Mouse (Mus musculus): Measurements from ENCODE around the gene Ccdc113.

Ccdc113 gene

GRCm38 (mm10) chr8:95539487-95539886, 5.6 kb downstream of the Ccdc113 start:
- in situ Hi-C loops (cut with MboI, MseI): no loop called here

DNA sequence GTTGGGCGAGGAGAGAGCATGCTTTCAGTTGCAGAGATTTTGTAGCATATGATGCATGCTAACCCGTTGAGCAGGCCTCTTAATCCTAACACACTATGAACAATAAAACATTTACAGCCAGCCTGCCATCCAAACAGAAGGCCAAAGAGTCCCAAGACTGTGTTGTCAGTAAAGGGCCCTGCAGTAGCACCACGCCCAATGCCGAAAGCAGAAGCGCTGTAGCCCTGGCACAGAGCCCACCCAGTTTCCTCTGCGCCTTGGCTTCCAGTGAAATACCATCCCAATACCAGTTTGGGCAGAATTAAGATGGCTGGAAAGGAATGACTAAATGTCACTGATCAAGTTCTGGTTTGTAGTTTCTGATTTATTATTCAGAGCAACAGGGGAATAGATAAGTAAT, 8.3 kb downstream of the Ccdc113 start:
- in situ Hi-C loops (cut with MboI, MseI): no loop called here

- in situ Hi-C loops (cut with MboI, MseI): no loop called here
Measured at GRCm38 (mm10) chr8:95543065-95543464, 9.2 kb downstream of the Ccdc113 start.

DNA sequence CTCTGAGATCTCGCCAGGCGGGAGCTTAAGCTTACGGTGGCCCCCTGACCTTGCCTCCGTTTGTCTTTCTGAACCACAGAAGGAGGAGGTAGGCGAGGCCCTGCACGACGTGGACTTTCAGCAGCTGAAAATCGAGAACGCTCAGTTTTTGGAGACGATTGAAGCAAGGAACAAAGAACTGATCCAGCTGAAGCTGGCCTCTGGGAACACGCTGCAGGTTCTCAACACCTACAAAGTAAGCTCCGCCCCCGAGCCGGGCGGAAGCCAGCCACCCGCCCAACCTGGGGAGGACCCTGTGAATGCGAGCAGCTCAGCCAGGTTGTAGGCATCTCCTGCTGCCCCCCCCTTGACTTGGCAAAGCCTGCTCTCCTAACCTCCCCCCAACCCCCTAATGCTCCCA, 11.9 kb downstream of the Ccdc113 start:
- in situ Hi-C loops (cut with MboI, MseI): no loop called here

- in situ Hi-C loops (cut with MboI, MseI): no loop called here
Measured at GRCm38 (mm10) chr8:95546986-95547385, 13.1 kb downstream of the Ccdc113 start.

GRCm38 (mm10) chr8:95547931-95548330, 14.0 kb downstream of the Ccdc113 start:
- in situ Hi-C loops (cut with MboI, MseI): no loop called here

DNA sequence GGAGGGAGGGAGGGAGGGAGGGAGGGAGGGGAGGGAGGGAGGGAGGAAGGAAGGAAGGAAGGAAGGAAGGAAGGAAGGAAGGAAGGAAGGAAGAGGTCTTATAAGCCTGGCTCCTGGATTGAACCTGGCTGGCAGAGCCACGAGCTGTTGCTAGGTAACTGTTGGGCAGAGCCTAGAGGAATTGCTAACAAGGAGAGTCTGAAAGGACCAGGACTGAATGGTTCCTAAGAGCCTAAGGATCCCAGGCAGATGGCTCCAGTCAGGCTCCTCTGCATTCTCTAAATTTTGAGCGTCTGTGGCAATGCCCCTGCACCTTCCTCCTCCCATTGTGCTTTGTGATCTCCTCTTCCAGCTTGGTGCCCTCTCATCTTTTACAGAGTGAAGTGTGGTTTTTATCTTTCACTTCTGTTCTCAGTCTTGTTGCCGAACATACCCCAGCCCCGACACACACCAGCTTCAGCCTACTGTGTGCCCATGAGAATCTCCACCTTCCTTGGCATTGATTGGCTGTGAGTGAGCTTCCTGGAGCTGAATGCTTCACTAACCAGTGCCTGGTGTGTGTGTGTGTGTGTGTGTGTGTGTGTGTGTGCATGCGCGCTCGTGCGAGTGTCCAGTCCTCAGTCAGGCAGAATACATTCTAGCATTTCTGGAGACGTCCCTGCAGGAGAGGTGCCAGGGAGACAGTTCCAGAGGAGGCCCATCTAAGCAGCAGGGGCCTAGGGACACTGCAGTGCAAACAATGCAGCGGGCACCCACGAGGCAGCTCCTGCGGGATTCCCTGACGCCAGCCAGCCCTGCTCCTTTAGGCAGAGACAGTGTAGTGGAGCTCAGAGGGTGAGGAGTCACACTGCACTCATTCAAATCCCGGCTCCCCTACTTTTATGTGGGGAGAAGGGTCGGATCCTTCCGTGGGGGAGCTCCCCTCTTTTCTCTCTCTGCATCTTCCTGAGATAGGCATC, 16.3 kb downstream of the Ccdc113 start:
- in situ Hi-C loops (cut with MboI, MseI): loop anchor here (25.0 kb wide), 1 partner anchor 987 kb away; no protein-coding TSS in a partner anchor

GRCm38 (mm10) chr8:95551577-95551976, 17.7 kb downstream of the Ccdc113 start:
- in situ Hi-C loops (cut with MboI, MseI): loop anchor here (25.0 kb wide), 1 partner anchor 986 kb away; no protein-coding TSS in a partner anchor

DNA sequence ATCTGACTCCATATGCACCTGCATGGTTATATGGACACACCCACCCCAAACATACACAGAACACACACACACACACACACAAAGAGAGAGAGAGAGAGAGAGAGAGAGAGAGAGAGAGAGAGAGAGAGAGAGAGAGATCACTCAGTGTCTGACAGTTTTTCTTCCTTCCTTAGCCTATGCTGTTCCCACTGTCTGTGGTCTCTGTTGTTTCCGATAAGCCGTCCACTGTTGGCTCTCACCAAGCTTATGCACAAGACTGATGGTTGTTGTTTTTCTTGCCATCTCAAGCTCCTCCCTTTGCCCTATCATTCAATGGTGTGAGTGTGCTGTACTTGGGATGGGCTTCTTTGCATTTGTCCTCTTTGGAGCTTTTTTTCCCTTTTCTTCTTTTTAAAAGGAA, 22.1 kb downstream of the Ccdc113 start:
- in situ Hi-C loops (cut with MboI, MseI): loop anchor here (25.0 kb wide), 1 partner anchor 981 kb away; no protein-coding TSS in a partner anchor

- in situ Hi-C loops (cut with MboI, MseI): loop anchor here (25.0 kb wide), 1 partner anchor 971 kb away; no protein-coding TSS in a partner anchor
Measured at GRCm38 (mm10) chr8:95566217-95566616, 32.3 kb downstream of the Ccdc113 start.

GRCm38 (mm10) chr8:95566809-95567208, 32.9 kb downstream of the Ccdc113 start:
- in situ Hi-C loops (cut with MboI, MseI): loop anchor here (25.0 kb wide), 1 partner anchor 970 kb away; no protein-coding TSS in a partner anchor

GRCm38 (mm10) chr8:95573146-95573545, 39.3 kb downstream of the Ccdc113 start:
- in situ Hi-C loops (cut with MboI, MseI): loop anchor here (25.0 kb wide), 1 partner anchor 964 kb away; no protein-coding TSS in a partner anchor

DNA sequence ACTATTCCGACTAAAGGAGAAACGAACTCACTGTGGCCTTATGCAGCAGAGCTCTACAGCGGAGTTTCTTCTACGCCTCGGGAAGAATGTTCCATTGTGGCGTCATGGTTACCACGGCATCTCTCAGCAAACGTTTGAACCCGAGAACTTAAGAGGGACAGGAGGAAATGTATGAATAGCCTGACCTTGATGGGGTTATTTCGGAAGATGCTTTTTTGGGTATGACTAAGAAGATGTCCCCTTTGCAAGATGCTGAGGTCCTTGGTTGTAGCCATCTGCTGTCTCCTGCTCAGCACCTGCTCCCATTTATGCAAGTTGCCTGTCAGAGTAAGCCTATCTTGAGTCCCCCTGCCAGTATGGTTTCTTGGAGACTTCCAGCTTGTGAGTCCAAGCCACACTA, 42.4 kb downstream of the Ccdc113 start, which contains the start of gene Prss54:
Gene Prss54 (minus strand): TSS at position 101 of the 400 bp plus-strand sequence.
- in situ Hi-C loops (cut with MboI, MseI): no loop called here

DNA sequence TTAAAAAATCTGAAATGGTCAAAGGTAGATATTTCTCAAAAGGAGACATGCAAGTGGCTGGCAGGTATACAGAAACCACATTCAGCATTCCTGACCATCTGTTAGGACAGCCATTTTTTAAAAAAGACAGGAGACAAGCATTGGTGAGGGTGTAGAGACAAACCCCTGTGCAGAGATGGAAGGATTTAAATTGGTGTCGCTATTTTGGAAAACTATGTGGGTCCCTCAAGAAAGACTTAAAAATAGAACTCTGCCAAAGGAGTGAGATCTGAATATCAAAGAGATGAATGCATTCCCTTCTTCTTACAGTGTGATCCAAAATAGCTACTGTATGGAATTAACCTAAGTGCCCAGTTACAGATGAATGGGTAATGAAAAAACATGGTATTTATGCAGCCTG, 53.5 kb downstream of the Ccdc113 start:
- in situ Hi-C loops (cut with MboI, MseI): no loop called here

GRCm38 (mm10) chr8:95589282-95589681, 55.4 kb downstream of the Ccdc113 start:
- in situ Hi-C loops (cut with MboI, MseI): no loop called here

DNA sequence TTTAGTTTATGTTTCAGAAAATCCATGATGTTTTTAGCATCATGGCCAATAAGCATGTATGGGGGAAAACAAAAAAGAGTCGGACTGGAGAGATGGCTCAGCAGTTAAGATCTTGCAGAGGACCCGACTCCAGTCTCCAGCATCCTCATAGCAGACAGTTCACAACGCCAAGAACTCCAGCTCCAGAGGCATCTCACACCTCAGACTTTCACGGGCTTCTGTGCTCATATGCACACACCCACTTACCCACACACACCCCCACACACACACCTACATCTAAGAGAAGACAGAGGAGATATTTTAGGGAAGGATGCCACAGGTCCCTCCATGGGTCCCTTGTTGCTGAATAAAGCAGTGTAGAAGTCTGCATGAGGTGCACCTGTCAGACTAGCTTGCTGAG, 56.7 kb downstream of the Ccdc113 start:
- in situ Hi-C loops (cut with MboI, MseI): no loop called here

DNA sequence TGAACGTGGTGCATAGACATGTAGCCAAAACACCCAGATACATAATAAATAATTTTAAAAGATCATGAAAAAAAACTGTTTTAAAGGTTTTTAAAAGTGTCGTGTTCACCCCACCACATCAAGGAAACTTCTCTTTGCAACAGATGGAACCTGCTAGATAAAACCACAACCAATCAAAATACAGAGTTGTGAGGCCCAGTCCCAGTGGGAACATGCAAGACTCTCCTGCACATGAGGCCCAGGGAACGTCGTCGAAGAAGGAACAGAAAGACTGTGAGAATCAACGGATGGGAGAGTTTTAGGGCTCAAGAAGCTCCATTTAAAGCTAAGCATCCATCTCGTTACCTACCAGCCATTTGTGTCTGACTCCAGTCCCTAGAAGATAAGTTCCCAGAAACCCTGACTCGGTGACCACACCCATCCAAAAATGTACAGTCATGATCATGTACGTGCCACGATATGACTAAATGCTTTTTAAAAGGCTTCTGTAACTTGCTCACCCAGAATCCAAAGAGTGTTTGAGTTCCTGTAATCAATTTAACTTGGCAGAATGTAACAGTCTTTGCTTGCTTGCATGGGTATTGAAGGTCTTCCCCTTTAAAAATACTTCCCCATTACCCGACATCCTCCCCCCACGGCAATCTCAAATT, 58.4 kb downstream of the Ccdc113 start:
- in situ Hi-C loops (cut with MboI, MseI): no loop called here

DNA sequence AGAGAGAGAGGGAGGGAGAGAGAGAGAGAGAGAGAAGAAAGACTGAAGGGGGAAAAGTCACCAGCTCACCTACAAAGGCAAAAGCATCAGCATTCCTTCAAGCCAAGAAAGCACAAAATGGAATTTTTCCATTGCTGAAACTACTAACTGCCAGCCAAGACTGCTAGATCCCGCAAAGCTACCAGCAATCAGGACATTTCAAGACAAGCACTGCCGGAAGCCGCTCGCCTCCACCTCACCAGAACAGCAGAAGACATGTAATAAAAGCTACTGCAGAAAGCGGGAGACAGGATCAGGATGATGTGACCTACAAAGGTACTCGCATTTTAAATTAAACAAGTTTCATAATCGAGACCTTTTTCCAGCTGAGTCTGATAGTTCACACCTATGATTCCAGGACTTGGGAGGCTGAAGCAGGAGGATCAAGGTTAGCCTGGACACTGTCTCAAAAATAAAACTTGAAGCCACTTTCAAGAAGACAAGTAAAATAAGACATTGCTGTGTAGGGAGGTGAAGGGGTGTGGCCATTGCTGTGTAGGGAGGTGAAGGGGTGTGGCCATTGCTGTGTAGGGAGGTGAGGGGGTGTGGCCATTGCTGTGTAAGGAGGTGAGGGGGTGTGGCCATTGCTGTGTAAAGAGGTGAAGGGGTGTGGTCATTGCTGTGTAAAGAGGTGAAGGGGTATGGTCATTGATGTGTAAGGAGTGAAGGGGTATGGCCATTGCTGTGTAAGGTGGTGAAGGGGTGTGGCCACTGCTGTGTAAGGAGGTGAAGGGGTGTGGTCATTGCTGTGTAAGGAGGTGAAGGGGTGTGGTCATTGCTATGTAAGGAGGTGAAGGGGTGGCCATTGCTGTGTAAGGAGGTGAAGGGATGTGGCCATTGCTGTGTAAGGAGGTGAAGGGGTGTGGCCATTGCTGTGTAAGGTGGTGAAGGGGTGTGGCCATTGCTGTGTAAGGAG, 59.8 kb downstream of the Ccdc113 start:
- in situ Hi-C loops (cut with MboI, MseI): no loop called here

- in situ Hi-C loops (cut with MboI, MseI): no loop called here
Measured at GRCm38 (mm10) chr8:95595131-95595530, 61.2 kb downstream of the Ccdc113 start.

- in situ Hi-C loops (cut with MboI, MseI): no loop called here
Measured at GRCm38 (mm10) chr8:95596841-95597241, 63.0 kb downstream of the Ccdc113 start.

- in situ Hi-C loops (cut with MboI, MseI): loop anchor here (5.0 kb wide), 2 partner anchors 97 to 232 kb away; no protein-coding TSS in a partner anchor
Measured at GRCm38 (mm10) chr8:95599861-95600260, 66.0 kb downstream of the Ccdc113 start.

All from T-helper 2 cell (primary cell).